Mouse (Mus musculus): ENCODE measurements around the gene Rhox3a2. TPM values are rescaled to one million over a fixed set of nuclear protein-coding genes. Genes with fewer than 3 reads are reported as not detected.
"Not testable (repeated sequence)": the region's sequence is repeated elsewhere in the genome, so short reads cannot be mapped to it uniquely, and the experiment has no call there.

Rhox3a2 gene
- not detected in 2 replicates for polyA plus RNA-seq (2015; fragmentation: Nextera tagmentation; extraction: Ambion mirVana)

DNA sequence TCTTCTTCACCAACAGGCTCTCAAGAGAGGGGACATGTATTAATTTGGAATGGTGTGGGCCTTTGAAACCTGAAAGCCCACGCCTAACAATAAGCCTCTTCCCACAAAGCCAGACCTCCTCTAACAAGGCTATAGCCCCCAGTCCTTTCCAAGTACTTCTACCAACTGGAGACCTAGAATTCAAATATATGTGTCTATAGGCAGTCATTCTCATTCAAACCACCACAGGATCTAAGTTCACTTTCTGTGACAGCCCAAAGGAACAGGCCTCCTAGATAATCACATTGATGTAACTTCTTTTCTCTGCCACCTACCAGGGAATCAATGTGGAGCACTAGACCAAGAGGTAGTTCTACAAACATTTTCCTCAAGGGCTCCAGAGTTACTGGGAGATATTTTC is at the start of gene Rhox3a2:
Gene Rhox3a2, plus strand, starts transcription at position 301 of the 400 bp plus-strand sequence.
- not testable (repeated sequence) for H3K36me3 ChIP-seq; H3K4me3 ChIP-seq; ATAC-seq (ENCODE audit: insufficient number of reproducible peaks, insufficient read depth, low FRiP score, low TSS enrichment, low read depth); H3K9ac ChIP-seq; H3K4me2 ChIP-seq; H3K4me1 ChIP-seq; H3K27ac ChIP-seq; H3K27me3 ChIP-seq; H3K9me3 ChIP-seq
- WGBS, result no CpG with 5 or more reads among the region's 1 CpGs

DNA sequence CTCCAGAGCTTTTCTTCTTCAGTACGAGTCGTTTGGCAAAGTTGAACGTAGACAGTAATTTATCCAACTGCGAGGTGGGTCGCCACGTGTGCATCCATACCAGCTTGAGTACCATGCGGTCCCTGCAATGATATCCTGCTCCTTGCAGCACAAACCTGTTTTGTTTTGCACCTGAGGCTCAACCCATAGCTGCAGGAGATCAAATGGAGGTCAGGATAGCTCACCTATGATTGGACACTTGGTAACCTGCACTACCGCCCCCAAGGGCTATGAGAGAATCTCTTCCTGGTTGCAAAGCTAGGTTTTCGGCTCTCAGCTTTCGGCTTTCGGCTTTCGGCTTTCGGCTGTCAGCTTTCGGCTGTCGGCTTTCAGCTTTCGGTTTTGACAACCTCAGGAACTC is 10.7 kb downstream of the Rhox3a2 start, which contains the start of gene Rhox4a2:
Gene Rhox4a2, plus strand, starts transcription at position 301 of the 400 bp plus-strand sequence.
- H3K27ac ChIP-seq; H3K4me2 ChIP-seq; H3K27me3 ChIP-seq; H3K9me3 ChIP-seq; H3K4me3 ChIP-seq; H3K9ac ChIP-seq; H3K4me1 ChIP-seq; H3K36me3 ChIP-seq; ATAC-seq (ENCODE audit: insufficient number of reproducible peaks, insufficient read depth, low FRiP score, low TSS enrichment, low read depth): not testable (repeated sequence)
- WGBS, result 82% methylated on average over 9 of the region's 16 CpGs

DNA sequence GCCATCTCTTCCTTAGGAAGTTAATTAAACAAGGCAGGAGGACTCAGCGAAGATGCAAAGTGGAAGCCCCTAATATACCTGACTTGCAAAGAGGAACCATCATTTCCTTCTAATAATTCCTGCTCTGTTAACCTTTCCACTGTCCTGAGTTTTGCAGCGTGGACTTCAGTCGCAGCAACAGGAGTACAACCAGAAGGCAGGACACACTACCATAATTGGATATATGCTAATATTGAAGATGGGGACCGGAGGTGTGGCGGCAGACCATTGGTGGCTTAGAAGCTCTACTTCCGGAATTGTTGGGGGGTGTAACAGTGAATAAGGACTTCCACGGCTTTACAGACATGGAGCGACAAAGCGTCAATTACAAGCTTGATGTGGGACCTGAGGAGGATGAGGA is 31.9 kb downstream of the Rhox3a2 start, which contains the start of gene Rhox2b:
Gene Rhox2b, plus strand, starts transcription at position 301 of the 400 bp plus-strand sequence.
- not testable (repeated sequence) for H3K27ac ChIP-seq; H3K36me3 ChIP-seq; H3K4me3 ChIP-seq; H3K4me1 ChIP-seq; H3K4me2 ChIP-seq; H3K27me3 ChIP-seq; H3K9ac ChIP-seq; ATAC-seq (ENCODE audit: insufficient number of reproducible peaks, insufficient read depth, low FRiP score, low TSS enrichment, low read depth); H3K9me3 ChIP-seq
- no CpG with 5 or more reads among the region's 9 CpGs for WGBS

DNA sequence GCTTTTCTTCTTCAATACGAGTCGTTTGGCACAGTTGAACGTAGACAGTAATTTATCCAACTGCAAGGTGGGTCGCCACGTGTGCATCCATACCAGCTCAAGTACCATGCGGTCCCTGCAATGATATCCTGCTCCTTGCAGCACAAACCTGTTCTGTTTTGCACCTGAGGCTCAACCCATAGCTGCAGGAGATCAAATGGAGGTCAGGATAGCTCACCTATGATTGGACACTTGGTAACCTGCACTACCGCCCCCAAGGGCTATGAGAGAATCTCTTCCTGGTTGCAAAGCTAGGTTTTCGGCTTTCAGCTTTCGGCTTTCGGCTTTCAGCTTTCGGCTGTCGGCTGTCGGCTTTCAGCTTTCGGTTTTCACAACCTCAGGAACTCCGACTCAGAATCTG is 52.4 kb downstream of the Rhox3a2 start, which contains the start of gene Rhox4b:
Gene Rhox4b, plus strand, starts transcription at position 301 of the 400 bp plus-strand sequence.
- H3K4me3 ChIP-seq; H3K4me1 ChIP-seq; H3K27me3 ChIP-seq; H3K9me3 ChIP-seq; ATAC-seq (ENCODE audit: insufficient number of reproducible peaks, insufficient read depth, low FRiP score, low TSS enrichment, low read depth); H3K27ac ChIP-seq; H3K9ac ChIP-seq; H3K4me2 ChIP-seq; H3K36me3 ChIP-seq: not testable (repeated sequence)
- 87% methylated on average over 14 of the region's 15 CpGs for WGBS

Other genes with a start within 250 kb of the Rhox3a2 start
- gene Akap14, start 211.2 kb upstream of the Rhox3a2 start, polyA plus RNA-seq (2015; fragmentation: Nextera tagmentation; extraction: Ambion mirVana), result not detected in 2 replicates
- gene Ndufa1, start 188.9 kb upstream of the Rhox3a2 start, polyA plus RNA-seq (2015; fragmentation: Nextera tagmentation; extraction: Ambion mirVana), result 454 and 456 TPM in 2 replicates
- 12.4 and 14.1 TPM in 2 replicates for gene Rnf113a1, start 188.8 kb upstream of the Rhox3a2 start, polyA plus RNA-seq (2015; fragmentation: Nextera tagmentation; extraction: Ambion mirVana)
- not detected in 2 replicates for gene Gm9, start 169.0 kb upstream of the Rhox3a2 start, polyA plus RNA-seq (2015; fragmentation: Nextera tagmentation; extraction: Ambion mirVana)
- gene Rhox1, start 157.8 kb upstream of the Rhox3a2 start, polyA plus RNA-seq (2015; fragmentation: Nextera tagmentation; extraction: Ambion mirVana), result not detected in 2 replicates
- gene Rhox2a, start 135.1 kb upstream of the Rhox3a2 start, polyA plus RNA-seq (2015; fragmentation: Nextera tagmentation; extraction: Ambion mirVana), result not detected in 2 replicates
- not detected in 2 replicates for gene Rhox3a, start 130.1 kb upstream of the Rhox3a2 start, polyA plus RNA-seq (2015; fragmentation: Nextera tagmentation; extraction: Ambion mirVana)
- gene Rhox4a, start 114.7 kb upstream of the Rhox3a2 start, polyA plus RNA-seq (2015; fragmentation: Nextera tagmentation; extraction: Ambion mirVana), result 1.1 TPM in 1 of 2 replicates, not detected in the other
- gene Rhox4a2, start 10.8 kb downstream of the Rhox3a2 start, polyA plus RNA-seq (2015; fragmentation: Nextera tagmentation; extraction: Ambion mirVana), result 1.7 TPM in 1 of 2 replicates, not detected in the other
- gene Rhox2b, start 32.0 kb downstream of the Rhox3a2 start, polyA plus RNA-seq (2015; fragmentation: Nextera tagmentation; extraction: Ambion mirVana), result not detected in 2 replicates
- 0.87 TPM in 1 of 2 replicates, not detected in the other for gene Rhox4b, start 52.5 kb downstream of the Rhox3a2 start, polyA plus RNA-seq (2015; fragmentation: Nextera tagmentation; extraction: Ambion mirVana)
- 0.45 TPM in 1 of 2 replicates, not detected in the other for gene Rhox2c, start 73.7 kb downstream of the Rhox3a2 start, polyA plus RNA-seq (2015; fragmentation: Nextera tagmentation; extraction: Ambion mirVana)
- not detected in 2 replicates for gene Rhox3c, start 78.6 kb downstream of the Rhox3a2 start, polyA plus RNA-seq (2015; fragmentation: Nextera tagmentation; extraction: Ambion mirVana)
- gene Rhox4c, start 100.3 kb downstream of the Rhox3a2 start, polyA plus RNA-seq (2015; fragmentation: Nextera tagmentation; extraction: Ambion mirVana), result not detected in 2 replicates
- gene Rhox2d, start 113.4 kb downstream of the Rhox3a2 start, polyA plus RNA-seq (2015; fragmentation: Nextera tagmentation; extraction: Ambion mirVana), result not detected in 2 replicates
- gene Rhox4d, start 134.3 kb downstream of the Rhox3a2 start, polyA plus RNA-seq (2015; fragmentation: Nextera tagmentation; extraction: Ambion mirVana), result 0.62 TPM in 1 of 2 replicates, not detected in the other
- gene Rhox2e, start 150.4 kb downstream of the Rhox3a2 start, polyA plus RNA-seq (2015; fragmentation: Nextera tagmentation; extraction: Ambion mirVana), result not detected in 2 replicates
- gene Rhox3e, start 162.0 kb downstream of the Rhox3a2 start, polyA plus RNA-seq (2015; fragmentation: Nextera tagmentation; extraction: Ambion mirVana), result not detected in 2 replicates
- gene Rhox4e, start 177.4 kb downstream of the Rhox3a2 start, polyA plus RNA-seq (2015; fragmentation: Nextera tagmentation; extraction: Ambion mirVana), result 0.70 TPM in 1 of 2 replicates, not detected in the other
- not detected in 2 replicates for gene Rhox2f, start 191.4 kb downstream of the Rhox3a2 start, polyA plus RNA-seq (2015; fragmentation: Nextera tagmentation; extraction: Ambion mirVana)
- gene Rhox3f, start 201.0 kb downstream of the Rhox3a2 start, polyA plus RNA-seq (2015; fragmentation: Nextera tagmentation; extraction: Ambion mirVana), result not detected in 2 replicates
- not detected in 2 replicates for gene Rhox4f, start 227.7 kb downstream of the Rhox3a2 start, polyA plus RNA-seq (2015; fragmentation: Nextera tagmentation; extraction: Ambion mirVana)
- not detected in 2 replicates for gene Rhox3g, start 248.6 kb downstream of the Rhox3a2 start, polyA plus RNA-seq (2015; fragmentation: Nextera tagmentation; extraction: Ambion mirVana)